Mouse (Mus musculus) hematopoietic stem cell, adult 5-6 weeks (primary cell): ENCODE measurements at regions not wholly inside any gene's neighbourhood (a gene's known extent, or its start where the extent isn't known, plus 50 kb on each side); places are given as distances from the start of the nearest gene placed in this dataset.

Source experiments
- ATAC-seq, 2 experiments: fragments of 125-278 bp in 1 of 2; replicated peaks in 1 of 2; 2 replicates each; pipeline ENCODE4 v1.8.0; 2016 to 2017; ENCODE audit warnings: inconsistent platforms in 2 of 2, mild to moderate bottlenecking in 2 of 2, moderate number of reproducible peaks in 2 of 2, low read depth in 1 of 2, moderate TSS enrichment in 1 of 2; ENCODE audit not compliant: low FRiP score in 2 of 2, poor library complexity in 2 of 2, severe bottlenecking in 2 of 2, insufficient read depth in 1 of 2, low TSS enrichment in 1 of 2

DNA sequence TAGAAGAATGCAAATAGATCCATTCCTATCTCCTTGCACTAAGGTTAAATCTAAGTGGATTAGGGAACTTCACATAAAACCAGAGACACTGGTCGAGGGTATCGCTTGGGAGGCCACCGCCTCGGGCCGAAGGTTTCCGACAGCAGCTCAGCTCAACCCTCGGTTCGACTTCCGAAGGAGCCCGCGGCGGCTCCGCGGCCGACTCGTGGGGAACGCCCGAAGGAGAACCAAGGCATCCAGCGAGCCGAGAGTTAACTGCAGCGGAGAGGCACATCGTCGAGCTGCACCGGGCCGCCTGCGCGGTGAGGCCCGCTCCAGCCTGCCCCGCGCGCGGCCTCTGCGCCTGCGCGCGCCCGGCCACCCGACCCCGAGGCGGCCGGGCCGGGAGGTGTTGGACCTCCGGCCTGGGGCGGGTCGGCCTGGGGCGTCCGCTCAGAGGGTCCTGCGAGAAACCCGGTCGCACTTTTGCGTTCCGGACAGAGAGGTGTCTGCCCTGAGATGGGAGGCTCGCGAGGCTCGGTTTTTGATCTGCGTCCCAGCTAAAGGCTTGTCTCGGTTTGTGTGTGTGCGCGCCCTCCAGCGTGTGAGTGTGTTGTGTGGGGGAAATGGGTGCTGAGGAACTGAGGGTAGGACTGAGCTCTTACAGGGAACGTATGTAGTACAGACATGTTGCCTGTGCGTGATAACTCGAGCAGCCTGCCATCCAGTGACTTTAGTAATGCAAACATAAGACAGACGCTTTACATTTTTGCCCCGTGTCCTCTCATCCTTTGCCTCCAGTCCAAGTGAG lies 50.9 kb upstream of the Vmn2r9 start:
- peak; percentile 90 to 97 for ATAC-seq
